Mouse (Mus musculus): ENCODE measurements at regions not wholly inside any gene's neighbourhood (a gene's known extent, or its start where the extent isn't known, plus 50 kb on each side); places are given as distances from the start of the nearest gene placed in this dataset.

GRCm38 (mm10) chr5:64452668-64453334, 296.7 kb downstream of the Tbc1d1 start:
- no peaks in the 10 kb centered on the region for H3K27me3 ChIP-seq (replicated peaks; ENCODE audit: control insufficient read depth, insufficient read depth, low read length)
- H3K4me2 ChIP-seq (ENCODE audit: low read length), result no peak overlapping the region
- peak; percentile 39 for DNase-seq (ENCODE audit: low spot score)
- no peak; the same call in 1 of the 2 replicates for ATAC-seq
- H3K27ac ChIP-seq (ENCODE audit: low read depth, low read length), result no peak overlapping the region
- H3K9ac ChIP-seq (ENCODE audit: low read length), result no peak overlapping the region
- H3K36me3 ChIP-seq (ENCODE audit: control insufficient read depth, insufficient read depth, low read length), result no peaks in the 10 kb centered on the region
- 29% methylated on average over 1 of the region's 1 CpGs for WGBS
- no peaks in the 10 kb centered on the region for H3K9me3 ChIP-seq (replicated peaks; ENCODE audit: control insufficient read depth, low read length)
- H3K4me3 ChIP-seq (ENCODE audit: low read depth, low read length), result no peak overlapping the region
- 0 out of 2 replicates have a peak, but pooled peaks cover 3% of the 10 kb centered on the region for H3K4me1 ChIP-seq (ENCODE audit: control insufficient read depth, insufficient read depth, low read length)

GRCm38 (mm10) chr5:64459807-64460206, 303.7 kb downstream of the Tbc1d1 start:
- no peak for ATAC-seq
- DNase-seq (ENCODE audit: low spot score), result no peak
- Histone ChIP-seq H3K4me3 (ENCODE audit: low read depth, low read length) (no peak overlapping the region), H3K27ac (ENCODE audit: low read depth, low read length) (no peak overlapping the region), H3K36me3 (ENCODE audit: control insufficient read depth, insufficient read depth, low read length) (no peaks in the 10 kb centered on the region), H3K9ac (ENCODE audit: low read length) (no peak overlapping the region), H3K4me1 (ENCODE audit: control insufficient read depth, insufficient read depth, low read length) (no peaks in the 10 kb centered on the region), H3K4me2 (ENCODE audit: low read length) (no peak overlapping the region), H3K9me3 (replicated peaks; ENCODE audit: control insufficient read depth, low read length) (no peaks in the 10 kb centered on the region), H3K27me3 (replicated peaks; ENCODE audit: control insufficient read depth, insufficient read depth, low read length) (no peaks in the 10 kb centered on the region)
- 60% methylated on average over 5 of the region's 5 CpGs for WGBS

- Histone ChIP-seq H3K4me1 (ENCODE audit: control insufficient read depth, insufficient read depth, low read length) (no peaks in the 10 kb centered on the region), H3K27ac (ENCODE audit: low read depth, low read length) (no peak overlapping the region), H3K27me3 (replicated peaks; ENCODE audit: control insufficient read depth, insufficient read depth, low read length) (no peaks in the 10 kb centered on the region), H3K9ac (ENCODE audit: low read length) (no peak overlapping the region), H3K4me3 (ENCODE audit: low read depth, low read length) (no peak overlapping the region), H3K4me2 (ENCODE audit: low read length) (no peak overlapping the region), H3K9me3 (replicated peaks; ENCODE audit: control insufficient read depth, low read length) (no peaks in the 10 kb centered on the region), H3K36me3 (ENCODE audit: control insufficient read depth, insufficient read depth, low read length) (no peaks in the 10 kb centered on the region)
- WGBS, result 45% methylated on average over 1 of the region's 1 CpGs
- ATAC-seq (no peak), DNase-seq (ENCODE audit: low spot score) (no peak)
Observed at GRCm38 (mm10) chr5:64460891-64461290, 304.8 kb downstream of the Tbc1d1 start.

GRCm38 (mm10) chr5:64461592-64461991, 305.5 kb downstream of the Tbc1d1 start:
- WGBS, result 93% methylated on average over 4 of the region's 4 CpGs
- H3K36me3 ChIP-seq (ENCODE audit: control insufficient read depth, insufficient read depth, low read length), result no peaks in the 10 kb centered on the region
- H3K9me3 ChIP-seq (replicated peaks; ENCODE audit: control insufficient read depth, low read length), result no peaks in the 10 kb centered on the region
- no peak overlapping the region for H3K4me3 ChIP-seq (ENCODE audit: low read depth, low read length)
- H3K9ac ChIP-seq (ENCODE audit: low read length), result no peak overlapping the region
- no peak overlapping the region for H3K27ac ChIP-seq (ENCODE audit: low read depth, low read length)
- ATAC-seq, result no peak
- H3K4me2 ChIP-seq (ENCODE audit: low read length), result no peak overlapping the region
- H3K4me1 ChIP-seq (ENCODE audit: control insufficient read depth, insufficient read depth, low read length), result no peaks in the 10 kb centered on the region
- no peak for DNase-seq (ENCODE audit: low spot score)
- H3K27me3 ChIP-seq (replicated peaks; ENCODE audit: control insufficient read depth, insufficient read depth, low read length), result no peaks in the 10 kb centered on the region

GRCm38 (mm10) chr5:64462411-64462810, 306.3 kb downstream of the Tbc1d1 start:
- no peak overlapping the region for H3K27ac ChIP-seq (ENCODE audit: low read depth, low read length)
- no peaks in the 10 kb centered on the region for H3K27me3 ChIP-seq (replicated peaks; ENCODE audit: control insufficient read depth, insufficient read depth, low read length)
- DNase-seq (ENCODE audit: low spot score), result no peak
- no peak overlapping the region for H3K9ac ChIP-seq (ENCODE audit: low read length)
- no peak overlapping the region for H3K4me3 ChIP-seq (ENCODE audit: low read depth, low read length)
- WGBS, result 84% methylated on average over 3 of the region's 3 CpGs
- H3K36me3 ChIP-seq (ENCODE audit: control insufficient read depth, insufficient read depth, low read length), result no peaks in the 10 kb centered on the region
- no peak overlapping the region for H3K4me2 ChIP-seq (ENCODE audit: low read length)
- no peaks in the 10 kb centered on the region for H3K9me3 ChIP-seq (replicated peaks; ENCODE audit: control insufficient read depth, low read length)
- H3K4me1 ChIP-seq (ENCODE audit: control insufficient read depth, insufficient read depth, low read length), result no peaks in the 10 kb centered on the region
- ATAC-seq, result no peak

GRCm38 (mm10) chr5:64463570-64463969, 307.5 kb downstream of the Tbc1d1 start:
- Histone ChIP-seq H3K27me3 (replicated peaks; ENCODE audit: control insufficient read depth, insufficient read depth, low read length) (no peaks in the 10 kb centered on the region), H3K4me3 (ENCODE audit: low read depth, low read length) (no peak overlapping the region), H3K27ac (ENCODE audit: low read depth, low read length) (no peak overlapping the region), H3K36me3 (ENCODE audit: control insufficient read depth, insufficient read depth, low read length) (no peaks in the 10 kb centered on the region), H3K9ac (ENCODE audit: low read length) (no peak overlapping the region), H3K4me2 (ENCODE audit: low read length) (no peak overlapping the region), H3K4me1 (ENCODE audit: control insufficient read depth, insufficient read depth, low read length) (no peaks in the 10 kb centered on the region), H3K9me3 (replicated peaks; ENCODE audit: control insufficient read depth, low read length) (no peaks in the 10 kb centered on the region)
- no peak for ATAC-seq
- DNase-seq (ENCODE audit: low spot score), result no peak
- 81% methylated on average over 5 of the region's 5 CpGs for WGBS

- Histone ChIP-seq H3K9me3 (replicated peaks; ENCODE audit: control insufficient read depth, low read length) (no peaks in the 10 kb centered on the region), H3K4me3 (ENCODE audit: low read depth, low read length) (no peak overlapping the region), H3K27ac (ENCODE audit: low read depth, low read length) (no peak overlapping the region), H3K4me2 (ENCODE audit: low read length) (no peak overlapping the region), H3K27me3 (replicated peaks; ENCODE audit: control insufficient read depth, insufficient read depth, low read length) (no peaks in the 10 kb centered on the region), H3K9ac (ENCODE audit: low read length) (no peak overlapping the region), H3K36me3 (ENCODE audit: control insufficient read depth, insufficient read depth, low read length) (no peaks in the 10 kb centered on the region), H3K4me1 (ENCODE audit: control insufficient read depth, insufficient read depth, low read length) (no peaks in the 10 kb centered on the region)
- no peak for ATAC-seq
- WGBS, result 90% methylated on average over 3 of the region's 3 CpGs
- no peak for DNase-seq (ENCODE audit: low spot score)
Observed at GRCm38 (mm10) chr5:64466320-64466719, 310.2 kb downstream of the Tbc1d1 start.

GRCm38 (mm10) chr5:64467856-64468255, 311.8 kb downstream of the Tbc1d1 start:
- DNase-seq (ENCODE audit: low spot score), result no peak
- no peaks in the 10 kb centered on the region for H3K27me3 ChIP-seq (replicated peaks; ENCODE audit: control insufficient read depth, insufficient read depth, low read length)
- H3K27ac ChIP-seq (ENCODE audit: low read depth, low read length), result no peak overlapping the region
- WGBS, result 75% methylated on average over 3 of the region's 3 CpGs
- no peak overlapping the region for H3K4me3 ChIP-seq (ENCODE audit: low read depth, low read length)
- no peak for ATAC-seq
- no peak overlapping the region for H3K4me2 ChIP-seq (ENCODE audit: low read length)
- H3K4me1 ChIP-seq (ENCODE audit: control insufficient read depth, insufficient read depth, low read length), result no peaks in the 10 kb centered on the region
- no peaks in the 10 kb centered on the region for H3K36me3 ChIP-seq (ENCODE audit: control insufficient read depth, insufficient read depth, low read length)
- H3K9me3 ChIP-seq (replicated peaks; ENCODE audit: control insufficient read depth, low read length), result no peaks in the 10 kb centered on the region
- no peak overlapping the region for H3K9ac ChIP-seq (ENCODE audit: low read length)

GRCm38 (mm10) chr5:64468307-64468706, 312.2 kb downstream of the Tbc1d1 start:
- WGBS, result 91% methylated on average over 7 of the region's 7 CpGs
- H3K4me1 ChIP-seq (ENCODE audit: control insufficient read depth, insufficient read depth, low read length), result no peaks in the 10 kb centered on the region

More at GRCm38 (mm10) chr5:64468307-64468706, 312.2 kb downstream of the Tbc1d1 start:
- Histone ChIP-seq H3K4me3 (ENCODE audit: low read depth, low read length) (no peak overlapping the region), H3K27me3 (replicated peaks; ENCODE audit: control insufficient read depth, insufficient read depth, low read length) (no peaks in the 10 kb centered on the region), H3K36me3 (ENCODE audit: control insufficient read depth, insufficient read depth, low read length) (no peaks in the 10 kb centered on the region), H3K4me2 (ENCODE audit: low read length) (no peak overlapping the region), H3K27ac (ENCODE audit: low read depth, low read length) (no peak overlapping the region), H3K9me3 (replicated peaks; ENCODE audit: control insufficient read depth, low read length) (no peaks in the 10 kb centered on the region), H3K9ac (ENCODE audit: low read length) (no peak overlapping the region)
- DNase-seq (ENCODE audit: low spot score), result no peak
- ATAC-seq, result no peak

Data from forebrain, embryonic 14.5 days (tissue).